Mouse (Mus musculus) spleen, postnatal 36 days (tissue): Measurements from ENCODE around the gene Hoxd1.

Experiments used
- DNase-seq, 2 experiments: peaks; one replicate each; pipeline ENCODE4 v3.0.0; 2022; ENCODE audit warnings: low spot score in 2 of 2, mixed read lengths in 1 of 2

The Hoxd1 gene

GRCm38 (mm10) chr2:74748436-74748995 is 14.3 kb upstream of the Hoxd1 start:
- no peak for DNase-seq

GRCm38 (mm10) chr2:74749337-74750121 is 13.3 kb upstream of the Hoxd1 start:
- DNase-seq, result no peak

GRCm38 (mm10) chr2:74750731-74751250 is 12.0 kb upstream of the Hoxd1 start:
- no peak for DNase-seq

- no peak for DNase-seq
These were observed 10.9 kb upstream of the Hoxd1 start for GRCm38 (mm10) chr2:74751861-74752260.

GRCm38 (mm10) chr2:74752431-74753174 is 10.2 kb upstream of the Hoxd1 start:
- no peak for DNase-seq

GRCm38 (mm10) chr2:74753175-74753523 is 9.6 kb upstream of the Hoxd1 start:
- no peak for DNase-seq

GRCm38 (mm10) chr2:74753711-74754110 is 9.1 kb upstream of the Hoxd1 start:
- DNase-seq, result no peak

GRCm38 (mm10) chr2:74760146-74760545 is 2.6 kb upstream of the Hoxd1 start:
- no peak for DNase-seq

GRCm38 (mm10) chr2:74761941-74762340 is 839 bp upstream of the Hoxd1 start:
- no peak for DNase-seq

- DNase-seq, result no peak
These were observed 510 bp downstream of the Hoxd1 start for GRCm38 (mm10) chr2:74763245-74763735.

GRCm38 (mm10) chr2:74763976-74764375 is 1.2 kb downstream of the Hoxd1 start:
- DNase-seq, result no peak

GRCm38 (mm10) chr2:74774359-74774758 is 11.6 kb downstream of the Hoxd1 start:
- DNase-seq, result no peak

GRCm38 (mm10) chr2:74777536-74778275 is 14.9 kb downstream of the Hoxd1 start:
- no peak for DNase-seq

- no peak for DNase-seq
These were observed 18.6 kb downstream of the Hoxd1 start for GRCm38 (mm10) chr2:74781386-74781785.

GRCm38 (mm10) chr2:74795531-74795930 is 32.8 kb downstream of the Hoxd1 start:
- no peak for DNase-seq

- no peak for DNase-seq
These were observed 45.7 kb downstream of the Hoxd1 start for GRCm38 (mm10) chr2:74808431-74808830.
